Mouse (Mus musculus): ENCODE results near the gene Dlgap1.

- TF ChIP-seq CTCF (IDR thresholded peaks at IDR 0.05; ENCODE audit: low read depth) (no peak), EP300 (IDR thresholded peaks at IDR 0.05; ENCODE audit: low read depth) (no peak)
These were observed 740.7 kb downstream of the Dlgap1 start for GRCm38 (mm10) chr17:70709545-70709944.
